Mouse (Mus musculus) CH12.LX (cell line): ENCODE results near the gene Fam71e2. TPM values are rescaled to one million over a fixed set of nuclear protein-coding genes. Genes with fewer than 3 reads are reported as not detected.

Experiments used
- DNase-seq: peaks from one replicate; pipeline ENCODE4 v3.0.0-alpha.2; 2013; ENCODE audit errors: extremely low read depth
- H3K27ac ChIP-seq: 2 replicates; pipeline ENCODE4 v1.5.1; 2012; ENCODE audit warnings: low read depth, mild to moderate bottlenecking, control low read depth, moderate library complexity; ENCODE audit not compliant: insufficient read depth
- H3K27me3 ChIP-seq: replicated peaks from 2 replicates; pipeline ENCODE3; 2012; ENCODE audit warnings: inconsistent platforms
- H3K36me3 ChIP-seq, 2 experiments: replicated peaks in 1 of 2; 2 replicates each; pipeline versions ENCODE3 to v1.6.1; 2012; ENCODE audit warnings: inconsistent platforms in 1 of 2, low read length in 1 of 2, mild to moderate bottlenecking in 1 of 2, mixed read lengths in 1 of 2, moderate library complexity in 1 of 2; ENCODE audit not compliant: control insufficient read depth in 1 of 2, insufficient read depth in 1 of 2
- H3K4me1 ChIP-seq, 2 experiments: 2 replicates each; pipeline ENCODE4 v1.6.1; 2012; ENCODE audit warnings: inconsistent platforms in 1 of 2, moderate library complexity in 1 of 2; ENCODE audit not compliant: insufficient read depth in 2 of 2, control insufficient read depth in 1 of 2
- H3K4me2 ChIP-seq: 2 replicates; pipeline ENCODE4 v1.6.1; 2012; ENCODE audit warnings: low read depth, mild to moderate bottlenecking, control low read depth; ENCODE audit not compliant: poor library complexity, insufficient read depth, severe bottlenecking
- H3K4me3 ChIP-seq, 3 experiments: fragments of 150-350 bp in 1 of 3; sonication (generic) in 1 of 3; replicated peaks in 1 of 3; 2 replicates each; pipeline versions ENCODE3 to v1.5.1; 2011 to 2012; ENCODE audit warnings: low read depth in 2 of 3, low read length in 2 of 3, mild to moderate bottlenecking in 2 of 3, moderate library complexity in 2 of 3, control low read depth in 1 of 3, improper control_type of control experiment in 1 of 3, inconsistent platforms in 1 of 3, mixed read lengths in 1 of 3; ENCODE audit not compliant: poor library complexity in 1 of 3
- H3K79me2 ChIP-seq: replicated peaks from 2 replicates; pipeline ENCODE4 v1.6.1; 2012; ENCODE audit warnings: mild to moderate bottlenecking, moderate library complexity; ENCODE audit not compliant: control insufficient read depth, poor library complexity, insufficient read depth, severe bottlenecking; ENCODE audit errors: extremely low read depth
- H3K9ac ChIP-seq: 2 replicates; pipeline ENCODE4 v1.6.1; 2012; ENCODE audit warnings: low read depth, mild to moderate bottlenecking, control low read depth, moderate library complexity; ENCODE audit not compliant: insufficient read depth
- H3K9me3 ChIP-seq: replicated peaks from 2 replicates; pipeline ENCODE3; 2012; ENCODE audit warnings: low read length, inconsistent platforms, mixed read lengths
- CHD1 ChIP-seq: IDR thresholded peaks from 2 replicates; pipeline ENCODE4 v1.6.1; 2012; ENCODE audit warnings: low read depth, low read length, improper control_type of control experiment, inconsistent platforms
- CHD2 ChIP-seq: IDR thresholded peaks from 2 replicates; pipeline ENCODE4 v1.6.1; 2011; ENCODE audit warnings: low read length, improper control_type of control experiment
- CTCF ChIP-seq, 2 experiments: IDR thresholded peaks in 1 of 2; conservative IDR thresholded peaks in 1 of 2; 2 replicates each; pipeline ENCODE4 v1.5.1; 2011 to 2012; ENCODE audit warnings: low read depth in 2 of 2, low read length in 2 of 2, improper control_type of control experiment in 1 of 2, inconsistent platforms in 1 of 2, mild to moderate bottlenecking in 1 of 2, moderate library complexity in 1 of 2
- ELF1 ChIP-seq: IDR thresholded peaks from 2 replicates; pipeline ENCODE4 v1.6.1; 2014; ENCODE audit warnings: low read depth, mild to moderate bottlenecking, inconsistent platforms, low read length, improper control_type of control experiment
- EP300 ChIP-seq: IDR thresholded peaks from 2 replicates; pipeline ENCODE4 v1.6.1; 2011; ENCODE audit warnings: low read length, improper control_type of control experiment
- ETS1 ChIP-seq: conservative IDR thresholded peaks from 2 replicates; pipeline ENCODE4 v1.6.1; 2012; ENCODE audit warnings: low read depth, mild to moderate bottlenecking, inconsistent platforms, low read length, improper control_type of control experiment, moderate library complexity
- HCFC1 ChIP-seq: IDR thresholded peaks from 2 replicates; pipeline ENCODE4 v1.6.1; 2012; ENCODE audit warnings: low read depth, mild to moderate bottlenecking, inconsistent platforms, low read length, improper control_type of control experiment
- KAT2A ChIP-seq: IDR thresholded peaks from 2 replicates; pipeline ENCODE4 v1.6.1; 2012; ENCODE audit warnings: low read length, improper control_type of control experiment, inconsistent platforms; ENCODE audit not compliant: insufficient replicate concordance
- MAFK ChIP-seq: IDR thresholded peaks from 2 replicates; pipeline ENCODE4 v1.6.1; 2011; ENCODE audit warnings: low read length, improper control_type of control experiment; ENCODE audit not compliant: insufficient replicate concordance
- MAX ChIP-seq: IDR thresholded peaks from 2 replicates; pipeline ENCODE4 v1.6.1; 2011; ENCODE audit warnings: low read length, improper control_type of control experiment
- MEF2A ChIP-seq: IDR thresholded peaks from 2 replicates; pipeline ENCODE4 v1.6.1; 2014; ENCODE audit warnings: low read depth, mild to moderate bottlenecking, inconsistent platforms, low read length, improper control_type of control experiment, borderline replicate concordance
- MXI1 ChIP-seq: IDR thresholded peaks from 2 replicates; pipeline ENCODE4 v1.6.1; 2011; ENCODE audit warnings: mild to moderate bottlenecking, low read depth, low read length, improper control_type of control experiment
- MYC ChIP-seq: IDR thresholded peaks from 2 replicates; pipeline ENCODE4 v1.6.1; 2011; ENCODE audit warnings: low read depth, mild to moderate bottlenecking, improper control_type of control experiment, low read length
- NELFE ChIP-seq: IDR thresholded peaks from 2 replicates; pipeline ENCODE4 v1.6.1; 2011; ENCODE audit warnings: low read depth, low read length, improper control_type of control experiment
- NRF1 ChIP-seq: IDR thresholded peaks from 2 replicates; pipeline ENCODE4 v1.6.1; 2014; ENCODE audit warnings: low read depth, mild to moderate bottlenecking, inconsistent platforms, low read length, improper control_type of control experiment, moderate library complexity
- PAX5 ChIP-seq: IDR thresholded peaks from 2 replicates; pipeline ENCODE4 v1.6.1; 2012; ENCODE audit warnings: low read length, inconsistent platforms, mixed read lengths
- POLR2A ChIP-seq: IDR thresholded peaks from 2 replicates; pipeline ENCODE4 v1.6.1; 2011; ENCODE audit warnings: low read depth, mild to moderate bottlenecking, improper control_type of control experiment, low read length
- POLR2AphosphoS2 ChIP-seq: IDR thresholded peaks from 2 replicates; pipeline ENCODE4 v1.6.1; 2011; ENCODE audit warnings: low read depth, low read length, improper control_type of control experiment
- SIN3A ChIP-seq: IDR thresholded peaks from 2 replicates; pipeline ENCODE4 v1.6.1; 2012; ENCODE audit warnings: low read length, improper control_type of control experiment, inconsistent platforms
- SMC3 ChIP-seq: IDR thresholded peaks from 2 replicates; pipeline ENCODE4 v1.6.1; 2011; ENCODE audit warnings: low read depth, low read length, improper control_type of control experiment
- TBP ChIP-seq: conservative IDR thresholded peaks from 2 replicates; pipeline ENCODE4 v1.6.1; 2011; ENCODE audit warnings: low read depth, low read length, improper control_type of control experiment
- TCF12 ChIP-seq: IDR thresholded peaks from 2 replicates; pipeline ENCODE4 v1.6.1; 2014; ENCODE audit warnings: low read depth, mild to moderate bottlenecking, inconsistent platforms, low read length, improper control_type of control experiment
- UBTF ChIP-seq: IDR thresholded peaks from 2 replicates; pipeline ENCODE4 v1.6.1; 2012; ENCODE audit warnings: low read depth, mild to moderate bottlenecking, inconsistent platforms, low read length, improper control_type of control experiment, moderate library complexity
- ZC3H11A ChIP-seq: IDR thresholded peaks from 2 replicates; pipeline ENCODE4 v1.6.1; 2012; ENCODE audit warnings: low read depth, mild to moderate bottlenecking, inconsistent platforms, low read length, improper control_type of control experiment
- ZKSCAN1 ChIP-seq: IDR thresholded peaks from 2 replicates; pipeline ENCODE4 v1.6.1; 2012; ENCODE audit warnings: low read depth, inconsistent platforms, low read length, improper control_type of control experiment, borderline replicate concordance
- ZMIZ1 ChIP-seq: IDR thresholded peaks from 2 replicates; pipeline ENCODE4 v1.6.1; 2012; ENCODE audit warnings: low read depth, mild to moderate bottlenecking, inconsistent platforms, low read length, improper control_type of control experiment
- ZNF384 ChIP-seq: IDR thresholded peaks from 2 replicates; pipeline ENCODE4 v1.6.1; 2012; ENCODE audit warnings: low read depth, low read length, improper control_type of control experiment, inconsistent platforms
- dilution Hi-C: fragments of 300-500 bp; cut with MboI; formaldehyde crosslinking; loops from 2 replicates; pipeline ENCODE4 v1.14.3; 2020; ENCODE audit warnings: low sequenced_read_pairs; ENCODE audit not compliant: extremely low pct_unique_long_range_greater_than_20kb, extremely low pct_ligation_motif_present
- in situ Hi-C: fragments of 300-500 bp; cut with MboI; formaldehyde crosslinking; loops from 3 replicates; pipeline ENCODE4 v1.14.3; 2019; ENCODE audit warnings: low sequenced_read_pairs, low pct_ligation_motif_present, low pct_unique_long_range_greater_than_20kb, mixed read lengths
- polyA plus RNA-seq: library from polyadenylated mRNA; unstranded; fragments of >175 nt; gene quantifications from 2 replicates; pipeline ENCODE4 v1.2.1, GENCODE M21; 2012; ENCODE audit warnings: low read depth; ENCODE audit not compliant: insufficient read length
- total RNA-seq, 2 experiments: library from RNA; depleted of rRNA; stranded (reverse); fragments of 300-350 nt in 1 of 2; fragments of >200 nt in 1 of 2; gene quantifications; 2 replicates each; pipeline ENCODE4 v1.2.3; 2012 to 2014

Gene Fam71e2
- total and polyA plus RNA-seq, 3 experiments: not detected

DNA sequence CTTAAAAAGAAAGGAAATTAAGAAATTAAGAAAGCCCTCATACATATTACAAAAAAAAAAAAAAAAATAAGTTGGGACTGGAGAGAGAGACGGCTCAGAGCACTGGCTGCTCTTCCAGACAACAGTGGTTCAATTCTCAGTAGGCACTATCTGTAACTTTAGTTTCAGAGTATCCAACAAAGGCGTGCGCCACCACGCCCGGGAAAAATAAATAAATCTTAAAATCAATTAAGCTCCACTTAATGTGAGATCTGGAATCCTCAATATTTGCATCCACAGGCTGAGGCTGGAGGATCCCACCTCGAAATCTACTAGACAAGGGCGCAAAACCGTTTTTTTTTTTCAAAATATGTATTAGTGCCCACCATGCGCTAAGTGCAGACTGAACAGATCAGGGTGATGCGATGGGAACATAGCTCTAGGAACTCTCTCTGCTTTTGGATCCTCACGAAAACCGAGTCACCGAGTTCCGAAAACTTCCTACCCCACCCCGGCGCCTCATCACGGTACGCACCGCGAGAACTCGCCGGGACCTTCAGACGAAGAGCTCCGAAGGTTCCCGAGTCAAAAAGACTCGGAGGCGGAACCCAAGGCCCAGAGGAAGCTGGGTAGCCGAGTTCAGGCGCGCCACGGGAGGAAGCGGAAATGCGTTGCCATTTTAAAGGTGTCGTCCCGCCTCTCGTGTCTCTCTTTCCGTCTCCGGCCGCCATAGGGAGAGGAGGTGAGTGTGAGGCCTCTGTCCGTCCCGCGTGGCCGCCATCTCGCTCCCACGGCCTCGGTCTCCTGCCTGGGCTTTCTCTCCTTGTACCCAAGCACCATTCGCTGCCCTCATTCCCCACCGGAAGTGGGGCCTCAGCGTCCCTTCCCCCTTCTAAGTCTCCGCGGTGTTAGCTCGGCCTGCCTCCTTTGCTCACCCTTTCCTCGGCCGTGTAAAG lies 21.4 kb upstream of the Fam71e2 start, which contains the start of gene Rpl28:
Rpl28 (plus strand) TSS at position 597 of the 935 bp plus-strand sequence.
- H3K4me3 ChIP-seq: peak within 1 kb of the TSS; percentile 87 to 97 (median 91)
- peaks cover 3% of the 10 kb centered on the region for H3K27me3 ChIP-seq
- peak within 1 kb of the TSS; percentile 89 for H3K27ac ChIP-seq
- peak within 1 kb of the TSS; percentile 98 for H3K4me2 ChIP-seq
- in situ Hi-C loops (no loop called here), dilution Hi-C loops (no loop called here)
- peak; percentile 98 for DNase-seq
- H3K9ac ChIP-seq: peak within 1 kb of the TSS; percentile 98
- H3K79me2 ChIP-seq: peaks cover 24% of the 10 kb centered on the region
- H3K36me3 ChIP-seq: peaks cover 37 to 40% of the 10 kb centered on the region in 2 experiments
- TF ChIP-seq POLR2A: peak; percentile 97
- no peak for TF ChIP-seq ETS1
- TF ChIP-seq TBP: peak; percentile 98
- peak; percentile 98 for TF ChIP-seq TCF12
- 0 out of 2 replicates have a peak, but pooled peaks have one; percentile 54 for TF ChIP-seq UBTF
- peak; percentile 84 for TF ChIP-seq ELF1
- TF ChIP-seq NELFE: peak; percentile 94
- 0 out of 2 replicates have a peak, but pooled peaks have one; percentile 12 for TF ChIP-seq EP300
- TF ChIP-seq HCFC1: peak; percentile 91
- TF ChIP-seq ZMIZ1: peak; percentile 68; the same call in 1 of the 2 replicates
- peak; percentile 60 for TF ChIP-seq ZNF384
- TF ChIP-seq CTCF (conservative IDR thresholded peaks at IDR 0.05 in 1 of 2, IDR thresholded peaks at IDR 0.05 in 1 of 2; ENCODE audit: low read depth in 2 of 2, low read length in 2 of 2): no peak
- TF ChIP-seq MXI1: no peak; the same call in 1 of the 2 replicates
- TF ChIP-seq KAT2A: peak; percentile 90
- TF ChIP-seq ZC3H11A: no peak
- TF ChIP-seq SMC3: no peak
- peak; percentile 92 for TF ChIP-seq MAX
- TF ChIP-seq POLR2AphosphoS2: peak; percentile 96; the same call in 1 of the 2 replicates
- TF ChIP-seq SIN3A: peak; percentile 12; the same call in 1 of the 2 replicates
- peak; percentile 97 for TF ChIP-seq MYC
- TF ChIP-seq PAX5: no peak
- TF ChIP-seq MEF2A: no peak; the same call in 1 of the 2 replicates
- TF ChIP-seq CHD1: peak; percentile 94
- TF ChIP-seq ZKSCAN1: no peak
- TF ChIP-seq NRF1: peak; percentile 8; the same call in 1 of the 2 replicates
- TF ChIP-seq MAFK: no peak
- peak; percentile 97 for TF ChIP-seq CHD2
- TF ChIP-seq, all 38 proteins: peak for 18
- Histone ChIP-seq H3K4me1 (peaks cover 5 to 36% of the 10 kb centered on the region in 2 experiments; a peak in 2 of 4 replicates), H3K9me3 (no peaks in the 10 kb centered on the region)
